Mouse (Mus musculus): ENCODE results near the gene Mbnl3.

- TF ChIP-seq CTCF (IDR thresholded peaks at IDR 0.05; ENCODE audit: extremely low read depth, insufficient read depth, low read length) (no peak), POLR2A (IDR thresholded peaks at IDR 0.05; ENCODE audit: extremely low read depth, insufficient read depth, low read length) (no peak)
Measured at GRCm38 (mm10) chrX:51204626-51205547, 1.4 kb downstream of the Mbnl3 start.
